Mouse (Mus musculus) left cerebral cortex, adult 6 months (tissue): ENCODE measurements around the gene Ibsp. TPM values are rescaled to one million over a fixed set of nuclear protein-coding genes. Genes with fewer than 3 reads are reported as not detected.

ENCODE experiments used
- long read RNA-seq, 2 experiments: library from polyadenylated mRNA; unstranded; transcript quantifications; one replicate each; pipeline ENCODE4 v2.0.0; 2019 to 2020
- polyA plus RNA-seq: library from polyadenylated mRNA; unstranded; fragments of <200 nt; fragmentation: Nextera tagmentation; gene quantifications from 2 replicates; pipeline ENCODE4 v1.2.3, GENCODE M21; 2021

The Ibsp gene
- polyA plus RNA-seq, result 0.10 TPM in 2 replicates
- long read RNA-seq, experiment 1, result 0 reads
- long read RNA-seq, experiment 2, result 0 reads

DNA sequence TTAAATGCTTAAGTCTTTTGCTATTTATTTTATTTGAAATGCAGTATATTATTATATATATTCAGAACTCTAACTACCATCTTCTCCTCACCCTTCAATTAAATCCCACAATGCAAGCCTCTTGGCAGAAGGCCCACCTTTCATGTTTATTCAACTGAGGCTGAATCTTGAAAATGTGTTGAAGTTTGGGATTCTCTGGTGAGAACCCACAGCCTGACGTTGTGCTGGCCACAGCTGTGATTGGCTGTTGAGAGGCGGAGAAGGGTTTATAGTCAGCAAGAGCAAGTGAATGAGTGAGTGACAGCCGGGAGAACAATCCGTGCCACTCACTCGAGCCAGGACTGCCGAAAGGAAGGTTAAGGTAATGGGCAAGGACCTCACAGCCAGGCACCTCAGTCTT lies at the start of gene Ibsp:
Gene Ibsp, plus strand, starts transcription at position 178 of the 400 bp plus-strand sequence.

DNA sequence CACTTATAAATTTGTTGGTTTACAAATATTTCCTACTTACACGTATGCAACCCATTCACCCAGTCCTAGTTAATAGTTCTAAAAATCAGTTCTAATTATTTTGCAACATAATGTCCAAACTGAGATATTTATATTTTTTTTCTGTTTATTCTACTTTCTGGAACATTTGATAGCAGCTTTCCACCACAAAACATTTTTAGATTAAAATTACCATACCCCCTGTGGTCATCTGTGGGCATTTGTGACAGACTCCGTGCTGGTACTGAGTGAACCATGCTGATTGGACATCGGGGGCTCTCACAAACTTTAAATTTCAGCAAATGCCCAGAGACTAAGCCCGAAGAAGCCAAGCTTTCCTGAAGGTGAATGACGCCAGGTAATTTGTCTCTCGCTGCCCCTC lies 26.1 kb downstream of the Ibsp start, which contains the start of gene Mepe:
Gene Mepe, plus strand, starts transcription at position 301 of the 400 bp plus-strand sequence.

Other genes starting within 250 kb of the Ibsp start
- gene Gm17660, start 221.6 kb upstream of the Ibsp start, polyA plus RNA-seq, result 0.45 TPM in 1 of 2 replicates, not detected in the other
- gene Sparcl1, start 185.4 kb upstream of the Ibsp start, polyA plus RNA-seq, result 1,285 and 1,368 TPM in 2 replicates
- 0.04 TPM in 1 of 2 replicates, not detected in the other for gene Dspp, start 128.5 kb upstream of the Ibsp start, polyA plus RNA-seq
- 2.6 and 2.9 TPM in 2 replicates for gene Dmp1, start 96.6 kb upstream of the Ibsp start, polyA plus RNA-seq
- not detected in 2 replicates for gene Mepe, start 26.2 kb downstream of the Ibsp start, polyA plus RNA-seq
- 15.4 and 18.4 TPM in 2 replicates for gene Spp1, start 135.9 kb downstream of the Ibsp start, polyA plus RNA-seq
- gene Pkd2, start 160.3 kb downstream of the Ibsp start, polyA plus RNA-seq, result 2.2 and 5.0 TPM in 2 replicates
- 0.87 and 2.7 TPM in 2 replicates for gene BC005561, start 209.2 kb downstream of the Ibsp start, polyA plus RNA-seq